In the genomic region with DNA sequence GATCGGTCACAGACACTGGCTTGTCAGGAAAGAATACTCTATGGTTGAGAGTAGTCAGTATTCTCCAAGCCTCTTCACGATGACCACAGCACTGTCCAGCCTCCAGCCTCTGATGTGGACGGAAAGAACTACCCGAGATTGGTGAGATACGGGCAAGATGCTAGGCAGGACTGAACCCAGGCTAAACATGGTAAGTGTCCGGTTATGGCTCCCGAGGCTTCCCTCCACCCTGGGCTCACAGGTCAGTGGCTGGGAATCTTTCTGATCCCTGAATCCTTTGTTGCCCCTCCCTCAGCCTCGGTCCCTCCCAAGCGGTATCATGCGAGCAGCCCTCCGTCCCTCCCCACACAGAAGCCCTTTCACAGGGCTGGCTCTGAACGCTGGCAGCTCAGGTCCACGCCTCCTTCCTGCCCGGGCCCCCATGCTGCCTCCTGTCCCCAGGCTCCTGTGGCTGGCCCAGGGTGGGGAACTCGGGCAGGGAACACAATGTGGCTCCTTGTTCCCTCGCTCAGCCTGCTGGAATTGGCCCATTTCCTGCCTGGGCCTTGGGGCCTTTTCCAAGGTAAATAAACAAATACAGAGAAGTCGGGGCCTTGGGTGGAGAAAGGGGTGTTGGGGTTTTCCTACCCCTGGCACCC, we compare ENCODE assay signal across 8 mouse cellular contexts. TPM values are rescaled to one million over a fixed set of nuclear protein-coding genes. Genes with fewer than 3 reads are reported as not detected.
DNase-seq lines count a peak whose midpoint lies in the region; ATAC-seq and TF ChIP-seq lines count a peak whose summit lies in the region.

No protein-coding gene starts in this region.

- no peaks in the 10 kb centered on the region for H3K27me3 ChIP-seq in intestine, embryonic 15.5 days (replicated peaks)
- no peaks in the 10 kb centered on the region for H3K27me3 ChIP-seq in limb, embryonic 13.5 days
- no peaks in the 10 kb centered on the region for H3K27me3 ChIP-seq in midbrain, embryonic 11.5 days (ENCODE audit: control insufficient read depth, insufficient read depth, low read length)
- H3K27me3 ChIP-seq in thymus, adult 2 months (ENCODE audit: control insufficient read depth, insufficient read depth, low read length): no peaks in the 10 kb centered on the region

- ATAC-seq in intestine, embryonic 15.5 days: peak; percentile 80
- ATAC-seq in limb, embryonic 13.5 days (ENCODE audit: low FRiP score, low read depth): peak; percentile 94
- ATAC-seq in midbrain, embryonic 11.5 days (ENCODE audit: low FRiP score): peak; percentile 69; the same call in 1 of the 2 replicates

- no peak overlapping the region for H3K9ac ChIP-seq in intestine, embryonic 15.5 days
- no peak overlapping the region for H3K9ac ChIP-seq in limb, embryonic 13.5 days
- H3K9ac ChIP-seq in midbrain, embryonic 11.5 days (ENCODE audit: low read length): peak overlapping the region; percentile 47; the same call in 1 of the 2 replicates

- 15% methylated on average over 17 of the region's 17 CpGs for WGBS in intestine, embryonic 15.5 days
- WGBS in limb, embryonic 13.5 days: 14% methylated on average over 17 of the region's 17 CpGs
- whole genome bisulfite sequencing in midbrain, embryonic 11.5 days: 14% methylated on average over 17 of the region's 17 CpGs
- 14% methylated on average over 17 of the region's 17 CpGs for WGBS in thymus, adult 2 months

- DNase-seq in B cell, adult 2 months: peak; percentile 14 to 16
- DNase-seq in brain, embryonic 14.5 days (ENCODE audit: low read depth): peak; percentile 89
- peak; percentile 98 for DNase-seq in heart, adult 11 months
- peak; percentile 90 for DNase-seq in midbrain, embryonic 11.5 days (ENCODE audit: low spot score, missing footprints)
- peak; percentile 37 for DNase-seq in thymus, adult 2 months
- no peak for DNase-seq in cerebellum, postnatal 14 days

- H3K36me3 ChIP-seq in intestine, embryonic 15.5 days: no peaks in the 10 kb centered on the region
- H3K36me3 ChIP-seq in limb, embryonic 13.5 days: no peaks in the 10 kb centered on the region
- no peaks in the 10 kb centered on the region for H3K36me3 ChIP-seq in midbrain, embryonic 11.5 days (ENCODE audit: control insufficient read depth, insufficient read depth, low read length)
- H3K36me3 ChIP-seq in thymus, adult 2 months (ENCODE audit: control insufficient read depth, insufficient read depth, low read length): no peaks in the 10 kb centered on the region

- no peak overlapping the region for H3K27ac ChIP-seq in intestine, embryonic 15.5 days
- H3K27ac ChIP-seq in limb, embryonic 13.5 days: peak overlapping the region; percentile 88
- H3K27ac ChIP-seq in midbrain, embryonic 11.5 days (ENCODE audit: low read depth, low read length): 0 out of 2 replicates have a peak overlapping the region, but pooled peaks have one; percentile 1
- H3K27ac ChIP-seq in thymus, adult 2 months (ENCODE audit: control insufficient read depth, insufficient read depth, low read length): peak overlapping the region; percentile 25; the same call in 1 of the 2 replicates

- no peak for TF ChIP-seq POLR2A in brain, embryonic 14.5 days (IDR thresholded peaks at IDR 0.05; ENCODE audit: borderline replicate concordance, extremely low read depth, insufficient read depth, insufficient read length, poor library complexity, severe bottlenecking)
- 0 out of 2 replicates have a peak, but pooled peaks have one; percentile 29 for TF ChIP-seq POLR2A in thymus, adult 2 months (IDR thresholded peaks at IDR 0.05; ENCODE audit: control insufficient read depth, extremely low read depth, insufficient read depth, low read length, poor library complexity)

- no peak for TF ChIP-seq CTCF in brain, embryonic 14.5 days (IDR thresholded peaks at IDR 0.05; ENCODE audit: borderline replicate concordance, extremely low read depth, insufficient read depth, insufficient read length)
- peak; percentile 22; the same call in 1 of the 2 replicates for TF ChIP-seq CTCF in thymus, adult 2 months (IDR thresholded peaks at IDR 0.05; ENCODE audit: borderline replicate concordance, control insufficient read depth, extremely low read depth, insufficient read depth, low read length, poor library complexity)

- peak overlapping the region; percentile 38 for H3K4me2 ChIP-seq in intestine, embryonic 15.5 days (replicated peaks)
- peak overlapping the region; percentile 49 for H3K4me2 ChIP-seq in limb, embryonic 13.5 days (replicated peaks)
- H3K4me2 ChIP-seq in midbrain, embryonic 11.5 days: peak overlapping the region; percentile 20; the same call in 1 of the 2 replicates

- peaks cover 7% of the 10 kb centered on the region; the same call in 1 of the 2 replicates for H3K4me1 ChIP-seq in intestine, embryonic 15.5 days (replicated peaks)
- peaks cover 26% of the 10 kb centered on the region for H3K4me1 ChIP-seq in limb, embryonic 13.5 days
- peaks cover 6% of the 10 kb centered on the region for H3K4me1 ChIP-seq in midbrain, embryonic 11.5 days (ENCODE audit: control insufficient read depth, insufficient read depth, low read length)
- peaks cover 16% of the 10 kb centered on the region for H3K4me1 ChIP-seq in thymus, adult 2 months (replicated peaks; ENCODE audit: control insufficient read depth, insufficient read depth, low read length)

- no peaks in the 10 kb centered on the region for H3K9me3 ChIP-seq in intestine, embryonic 15.5 days
- no peaks in the 10 kb centered on the region for H3K9me3 ChIP-seq in limb, embryonic 13.5 days
- no peaks in the 10 kb centered on the region for H3K9me3 ChIP-seq in midbrain, embryonic 11.5 days (ENCODE audit: control insufficient read depth, low read length)

- no peak overlapping the region for H3K4me3 ChIP-seq in intestine, embryonic 15.5 days (replicated peaks)
- H3K4me3 ChIP-seq in limb, embryonic 13.5 days: no peak overlapping the region
- no peak overlapping the region for H3K4me3 ChIP-seq in midbrain, embryonic 11.5 days (ENCODE audit: low read depth, low read length)
- peak overlapping the region; percentile 25 for H3K4me3 ChIP-seq in thymus, adult 2 months (ENCODE audit: control insufficient read depth, insufficient read depth, low read length)

RNA-seq across cellular contexts. Expression of a gene that starts 13.0 kb away (rescaled TPM):
- polyA plus RNA-seq in brain, embryonic 14.5 days (2012; rRNA removed): 17.6 and 20.9 TPM in 2 replicates
- 0.87 and 0.88 TPM in 2 replicates for polyA plus RNA-seq in intestine, embryonic 15.5 days (2015; fragmentation: Nextera tagmentation; extraction: Ambion mirVana)
- 19.4 and 21.1 TPM in 2 replicates for polyA plus RNA-seq in limb, embryonic 13.5 days (2015; fragmentation: Nextera tagmentation; extraction: Ambion mirVana)
- 7.6 and 9.9 TPM in 2 replicates for polyA plus RNA-seq in midbrain, embryonic 11.5 days (2014; fragmentation: Nextera tagmentation; extraction: Ambion mirVana)
- polyA plus RNA-seq in thymus, adult 2 months (2012; rRNA removed): 0.06 and 0.58 TPM in 2 replicates

Comparison
In these comparisons a context has a peak if more than half of its experiments do, and no peak if none do; other contexts are left out.
1. DNase-seq: peak in B cell, adult 2 months (2 of 2), brain, embryonic 14.5 days (single experiment), heart, adult 11 months (single experiment), midbrain, embryonic 11.5 days (single experiment) and thymus, adult 2 months (single experiment); none in cerebellum, postnatal 14 days (0 of 2).
2. Peak in every context shown above with its lines, with median percentiles within 50 percentile points of each other: ATAC-seq and H3K4me2 ChIP-seq.